8 mouse cellular contexts compared by ENCODE assay signal in the genomic region with DNA sequence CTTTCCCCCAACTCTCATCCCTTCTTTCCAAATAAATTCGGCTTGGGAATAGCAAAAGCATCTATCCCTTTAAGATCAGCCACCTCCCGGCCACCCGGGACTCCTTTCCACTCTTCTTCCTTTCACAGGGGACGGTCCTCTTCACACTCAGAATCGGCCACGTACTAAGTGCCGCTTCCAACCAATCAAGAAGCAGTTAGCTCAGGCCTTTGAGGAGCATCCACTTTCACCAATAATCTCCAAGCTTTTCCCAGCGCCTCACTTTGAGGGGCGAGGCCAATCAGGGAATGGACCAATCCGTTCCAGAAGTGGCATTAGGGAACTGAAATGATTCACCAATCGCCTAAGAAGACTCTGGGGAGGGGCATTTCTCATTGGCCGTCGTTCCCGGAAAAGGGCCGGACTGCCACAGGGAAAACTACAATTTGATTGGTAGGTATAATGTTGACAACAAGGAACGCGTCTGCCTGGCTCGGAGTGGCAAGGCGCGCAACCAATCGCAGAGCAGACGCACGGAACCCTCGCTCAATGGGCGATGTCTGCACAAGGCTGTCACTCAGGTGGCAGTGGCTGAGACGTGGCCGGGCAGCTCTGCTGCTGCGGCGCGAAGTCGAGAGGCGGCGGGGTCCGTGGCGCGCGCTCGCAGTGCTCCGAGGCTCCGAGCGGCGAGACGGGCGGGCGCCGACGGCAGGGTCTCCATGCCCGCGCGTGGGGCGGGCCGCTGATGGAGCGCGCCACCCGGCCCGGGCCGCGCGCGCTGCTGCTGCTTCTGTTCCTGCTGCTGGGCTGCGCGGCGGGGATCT. TPM values are rescaled to one million over a fixed set of nuclear protein-coding genes. Genes with fewer than 3 reads are reported as not detected.
A peak's percentile ranks its signal among the peaks of the same experiment; 100 is the strongest.
DNase-seq lines count a peak whose midpoint lies in the region; ATAC-seq and TF ChIP-seq lines count a peak whose summit lies in the region.

A gene (plus strand): TSS at position 514 of the 803 bp plus-strand sequence.

- H3K4me1 ChIP-seq in heart, embryonic 12.5 days (replicated peaks) = peaks cover 35% of the 10 kb centered on the region
- H3K4me1 ChIP-seq in kidney, postnatal 0 days (replicated peaks; ENCODE audit: insufficient read depth, low read length) = peaks cover 27% of the 10 kb centered on the region
- H3K4me1 ChIP-seq in liver, embryonic 11.5 days (replicated peaks; ENCODE audit: control insufficient read depth, insufficient read depth, low read length) = peaks cover 6% of the 10 kb centered on the region; the same call in 1 of the 2 replicates
- H3K4me1 ChIP-seq in stomach, embryonic 14.5 days (ENCODE audit: control insufficient read depth, insufficient read depth, low read length) = peaks cover 22% of the 10 kb centered on the region

- no peaks in the 10 kb centered on the region for H3K36me3 ChIP-seq in heart, embryonic 12.5 days
- H3K36me3 ChIP-seq in kidney, postnatal 0 days (ENCODE audit: insufficient read depth, low read length) = no peaks in the 10 kb centered on the region
- H3K36me3 ChIP-seq in liver, embryonic 11.5 days (ENCODE audit: control insufficient read depth, insufficient read depth, low read length) = no peaks in the 10 kb centered on the region
- no peaks in the 10 kb centered on the region; the same call in 1 of the 2 replicates for H3K36me3 ChIP-seq in stomach, embryonic 14.5 days (ENCODE audit: control insufficient read depth, insufficient read depth, low read length)

- H3K4me3 ChIP-seq in heart, embryonic 12.5 days = peak within 1 kb of the TSS; percentile 73
- H3K4me3 ChIP-seq in kidney, postnatal 0 days (replicated peaks; ENCODE audit: low read depth, low read length) = peak within 1 kb of the TSS; percentile 84
- H3K4me3 ChIP-seq in liver, embryonic 11.5 days (ENCODE audit: low read depth, low read length) = peak within 1 kb of the TSS; percentile 90
- H3K4me3 ChIP-seq in stomach, embryonic 14.5 days (ENCODE audit: low read depth, low read length) = peak within 1 kb of the TSS; percentile 84

- H3K9me3 ChIP-seq in heart, embryonic 12.5 days (replicated peaks) = no peaks in the 10 kb centered on the region
- H3K9me3 ChIP-seq in kidney, postnatal 0 days (replicated peaks; ENCODE audit: low read length) = no peaks in the 10 kb centered on the region
- H3K9me3 ChIP-seq in liver, embryonic 11.5 days (ENCODE audit: control insufficient read depth, low read length) = no peaks in the 10 kb centered on the region
- no peaks in the 10 kb centered on the region for H3K9me3 ChIP-seq in stomach, embryonic 14.5 days (ENCODE audit: control insufficient read depth, low read depth, low read length)

- peak within 1 kb of the TSS; percentile 85 for H3K9ac ChIP-seq in heart, embryonic 12.5 days
- H3K9ac ChIP-seq in kidney, postnatal 0 days (ENCODE audit: low read depth, low read length) = peak within 1 kb of the TSS; percentile 81
- peak within 1 kb of the TSS; percentile 86 for H3K9ac ChIP-seq in liver, embryonic 11.5 days (ENCODE audit: low read depth, low read length)
- peak within 1 kb of the TSS; percentile 67 for H3K9ac ChIP-seq in stomach, embryonic 14.5 days (replicated peaks; ENCODE audit: low read depth, low read length)

- DNase-seq in CD4-positive helper T cell, adult 2 months (ENCODE audit: low read depth, low spot score) = peak; percentile 100
- peak; percentile 100 for DNase-seq in brain, embryonic 18.5 days (ENCODE audit: low read depth, low spot score)
- peak; percentile 99 for DNase-seq in kidney, postnatal 0 days (ENCODE audit: low spot score)
- peak; percentile 92 for DNase-seq in liver, embryonic 11.5 days (ENCODE audit: low spot score)
- DNase-seq in naive thymus-derived CD4-positive, alpha-beta T cell, adult 2 months (ENCODE audit: low read depth) = peak; percentile 98

- peak within 1 kb of the TSS; percentile 88 for H3K27ac ChIP-seq in heart, embryonic 12.5 days (ENCODE audit: poor library complexity, severe bottlenecking)
- H3K27ac ChIP-seq in kidney, postnatal 0 days = peak within 1 kb of the TSS; percentile 88
- peak within 1 kb of the TSS; percentile 74 for H3K27ac ChIP-seq in liver, embryonic 11.5 days (ENCODE audit: low read depth, low read length)
- H3K27ac ChIP-seq in stomach, embryonic 14.5 days (ENCODE audit: low read length) = peak within 1 kb of the TSS; percentile 83

- WGBS in heart, embryonic 12.5 days = under 1% methylated on average over 52 of the region's 63 CpGs
- WGBS in kidney, postnatal 0 days = under 1% methylated on average over 63 of the region's 63 CpGs
- under 1% methylated on average over 61 of the region's 63 CpGs for WGBS in liver, embryonic 11.5 days
- under 1% methylated on average over 59 of the region's 63 CpGs for WGBS in stomach, embryonic 14.5 days

- ATAC-seq in erythroid progenitor cell, adult 5-6 weeks (replicated peaks; ENCODE audit: low FRiP score, poor library complexity, severe bottlenecking) = peak; percentile 96
- peak; percentile 98 for ATAC-seq in heart, embryonic 12.5 days (ENCODE audit: insufficient number of reproducible peaks, low FRiP score)
- ATAC-seq in kidney, postnatal 0 days (replicated peaks; ENCODE audit: low FRiP score, low read depth) = peak; percentile 98
- peak; percentile 98 for ATAC-seq in liver, embryonic 11.5 days (replicated peaks; ENCODE audit: low FRiP score)
- peak; percentile 98 for ATAC-seq in stomach, embryonic 14.5 days (ENCODE audit: insufficient number of reproducible peaks, insufficient read depth, low FRiP score, low read depth)

- TF ChIP-seq CTCF in kidney, postnatal 0 days (IDR thresholded peaks at IDR 0.05; ENCODE audit: low read depth) = no peak

- peak within 1 kb of the TSS; percentile 71 for H3K4me2 ChIP-seq in heart, embryonic 12.5 days
- H3K4me2 ChIP-seq in kidney, postnatal 0 days (ENCODE audit: low read length) = peak within 1 kb of the TSS; percentile 78
- H3K4me2 ChIP-seq in liver, embryonic 11.5 days = peak within 1 kb of the TSS; percentile 87
- peak within 1 kb of the TSS; percentile 62 for H3K4me2 ChIP-seq in stomach, embryonic 14.5 days (replicated peaks; ENCODE audit: low read depth, low read length)

- H3K27me3 ChIP-seq in heart, embryonic 12.5 days (replicated peaks) = no peaks in the 10 kb centered on the region
- H3K27me3 ChIP-seq in kidney, postnatal 0 days (ENCODE audit: insufficient read depth, low read length) = no peaks in the 10 kb centered on the region
- H3K27me3 ChIP-seq in liver, embryonic 11.5 days (replicated peaks; ENCODE audit: control insufficient read depth, insufficient read depth, low read length) = no peaks in the 10 kb centered on the region
- H3K27me3 ChIP-seq in stomach, embryonic 14.5 days (ENCODE audit: control insufficient read depth, insufficient read depth, low read length) = no peaks in the 10 kb centered on the region

RNA-seq across cellular contexts. Expression of the gene that starts here (rescaled TPM):
- 5.8 and 29.8 TPM in 2 replicates for total RNA-seq in erythroid progenitor cell, adult 5-6 weeks (2015; ENCODE audit: low replicate concordance)
- 9.4 and 12.6 TPM in 2 replicates for total RNA-seq in erythroid progenitor cell, adult 5-6 weeks (2017; ENCODE audit: low replicate concordance)
- polyA plus RNA-seq in heart, embryonic 12.5 days (2016; fragmentation: Nextera tagmentation; extraction: Ambion mirVana) = 9.5 and 10.8 TPM in 2 replicates
- polyA plus RNA-seq in kidney, postnatal 0 days (2015; fragmentation: Nextera tagmentation; extraction: Ambion mirVana) = 12.2 and 12.5 TPM in 2 replicates
- polyA plus RNA-seq in liver, embryonic 11.5 days (2014; fragmentation: Nextera tagmentation; extraction: Ambion mirVana) = 6.1 and 7.4 TPM in 2 replicates
- 10.2 and 12.5 TPM in 2 replicates for polyA plus RNA-seq in stomach, embryonic 14.5 days (2014; fragmentation: Nextera tagmentation; extraction: Ambion mirVana)

Comparison
In these comparisons a context has a peak if more than half of its experiments do, and no peak if none do; other contexts are left out.
1. Peak in every context shown above with its lines: DNase-seq, ATAC-seq, H3K4me3 ChIP-seq and H3K27ac ChIP-seq.